Mouse (Mus musculus) retina, embryonic 14.5 days (tissue): ENCODE measurements around the gene Jmjd1c.
A peak's percentile ranks its signal among the peaks of the same experiment; 100 is the strongest.

Experiments
- DNase-seq: peaks from one replicate; pipeline ENCODE4 v3.0.0-alpha.2; 2015; ENCODE audit warnings: low spot score

Jmjd1c gene

DNA sequence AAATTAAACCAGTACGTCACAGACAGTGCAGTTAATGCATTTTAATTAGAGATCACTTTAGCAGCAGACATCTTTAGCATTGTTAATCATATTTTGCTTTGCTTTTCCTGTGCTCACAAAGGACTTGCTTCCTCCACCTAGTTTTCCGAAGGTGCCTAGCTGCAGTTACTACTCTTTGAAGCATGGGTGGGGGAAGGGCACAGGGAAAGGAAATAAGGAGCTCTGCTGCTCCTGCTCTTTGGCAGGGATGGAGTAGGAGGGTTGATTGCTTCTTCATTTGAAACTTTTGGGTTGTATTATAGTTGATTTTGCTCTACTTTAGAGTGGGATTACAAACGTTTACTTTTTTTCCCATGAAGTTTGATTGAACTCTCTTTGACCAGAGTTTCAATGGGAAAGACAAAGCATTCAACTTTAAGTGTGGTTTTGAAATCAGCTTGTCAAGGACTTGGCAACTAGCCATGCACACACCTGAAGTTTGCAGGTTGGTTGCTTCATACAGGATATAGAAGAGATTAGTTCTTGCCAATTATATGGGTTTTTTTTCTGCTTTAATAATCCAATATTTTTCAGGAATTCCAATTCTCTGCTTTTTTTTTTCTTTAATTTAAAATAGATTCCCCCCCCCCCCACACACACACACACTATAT lies 97.2 kb downstream of the Jmjd1c start:
- no peak for DNase-seq

DNA sequence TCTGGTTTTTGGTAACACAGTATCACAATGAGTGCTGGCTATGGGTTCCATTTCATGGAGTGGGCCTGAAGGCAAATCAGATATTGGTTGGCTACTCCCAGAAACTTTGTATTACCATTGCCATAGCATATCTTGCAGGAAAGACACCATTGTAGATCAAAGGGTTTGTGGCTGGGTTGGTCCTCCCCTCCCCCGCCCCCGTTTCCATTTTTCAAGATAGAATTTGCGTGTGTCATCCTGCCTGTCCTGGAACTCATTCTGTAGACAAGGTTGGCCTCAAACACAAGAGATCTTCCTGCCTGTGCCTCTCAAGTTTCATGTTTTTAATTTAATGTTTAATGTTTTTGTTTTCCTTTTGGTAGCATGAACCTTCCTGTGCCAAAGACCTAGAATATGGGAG lies 98.1 kb downstream of the Jmjd1c start:
- no peak for DNase-seq

DNA sequence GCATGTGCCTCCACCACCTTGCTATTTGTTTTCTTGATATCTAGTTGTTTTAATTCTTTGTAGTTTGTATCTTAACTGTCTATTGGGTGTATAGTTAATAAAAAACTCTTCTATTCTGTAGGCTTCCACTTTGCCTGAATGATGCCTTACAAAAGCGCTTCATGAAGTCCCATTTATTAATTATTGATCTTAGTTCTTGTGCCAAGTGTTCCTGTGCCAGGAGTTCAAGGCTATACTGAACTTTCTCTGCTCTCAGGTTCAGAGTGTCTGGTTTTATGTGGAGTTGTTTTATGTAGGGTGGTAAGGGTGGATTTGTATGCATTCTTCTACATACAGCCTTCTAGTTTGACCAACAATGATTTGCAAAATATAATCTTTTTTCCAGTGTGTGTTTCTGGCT lies 99.7 kb downstream of the Jmjd1c start:
- no peak for DNase-seq

DNA sequence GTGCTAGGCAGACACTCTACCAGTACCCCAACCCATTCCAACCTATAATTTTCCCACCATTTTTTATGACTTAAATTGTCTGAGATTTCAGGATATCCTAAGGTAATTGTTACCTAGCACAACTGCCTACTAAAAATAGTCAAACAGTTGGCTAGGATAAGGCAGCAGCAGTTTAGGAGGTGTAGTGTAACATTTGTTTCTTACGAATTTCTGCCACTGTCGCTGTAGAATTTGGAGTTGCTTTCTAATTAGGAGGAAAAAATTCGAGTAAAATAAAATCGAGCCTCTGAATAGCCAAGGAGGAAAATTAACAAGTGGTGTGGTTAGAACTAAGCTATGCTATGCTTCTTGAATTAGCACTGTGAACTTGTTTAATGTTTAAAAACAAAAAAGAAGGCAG lies 101.3 kb downstream of the Jmjd1c start:
- DNase-seq: no peak

DNA sequence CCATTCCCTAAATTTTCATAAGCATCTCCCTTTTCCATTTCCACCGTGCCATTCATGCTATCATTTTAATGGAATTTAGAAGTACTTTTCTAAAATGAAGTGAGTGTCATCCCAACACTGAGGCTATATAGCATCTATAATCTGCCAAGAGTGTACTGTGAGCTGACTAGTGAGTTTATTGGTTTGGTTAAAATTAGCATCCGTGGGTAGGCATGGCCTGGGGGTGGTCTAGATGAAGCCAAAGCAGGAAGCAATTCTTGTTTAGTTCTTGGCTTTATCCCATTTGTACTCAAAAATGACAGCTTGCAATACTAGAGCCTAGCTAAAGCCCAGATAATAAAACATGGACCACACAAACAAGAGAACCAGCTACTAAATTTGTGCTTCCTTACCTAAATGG lies 101.9 kb downstream of the Jmjd1c start:
- no peak for DNase-seq

DNA sequence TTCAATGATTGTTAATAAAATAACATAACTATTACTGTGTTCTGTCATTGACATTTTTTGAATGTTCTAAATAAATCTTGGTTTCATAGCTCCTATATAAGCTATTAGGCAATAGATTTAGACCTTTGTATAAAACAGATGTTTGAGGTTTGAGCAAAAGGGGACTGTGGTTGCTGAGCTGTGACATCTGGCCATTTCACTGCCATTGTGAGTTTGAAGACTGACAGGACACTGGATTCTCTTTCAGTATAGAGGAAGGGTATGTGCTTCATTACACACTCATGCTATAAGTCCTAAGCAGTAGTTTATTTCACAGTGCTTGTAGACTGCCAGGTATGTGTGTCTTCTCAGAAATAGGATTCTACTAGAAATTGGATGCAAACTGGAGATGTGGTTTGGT lies 105.8 kb downstream of the Jmjd1c start:
- no peak for DNase-seq

DNA sequence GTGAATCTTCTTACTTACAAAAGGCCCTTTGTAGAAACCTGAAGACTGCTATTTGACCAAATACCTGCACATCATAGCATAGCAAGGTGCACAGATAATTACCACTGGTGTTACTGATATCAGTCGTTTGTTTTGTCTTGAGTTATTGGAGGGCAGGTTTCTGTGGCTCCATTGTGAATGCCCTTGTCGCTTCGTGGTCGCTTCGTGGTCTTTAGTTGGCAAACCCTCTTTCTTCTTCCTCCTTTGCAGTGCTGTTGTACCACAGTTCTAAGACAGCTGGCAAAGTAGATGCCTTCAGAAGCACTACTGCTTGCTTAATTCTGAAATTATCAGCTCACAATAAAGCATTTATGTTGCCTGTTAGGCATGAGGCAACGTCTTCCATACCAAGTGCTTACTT lies 106.5 kb downstream of the Jmjd1c start:
- DNase-seq: no peak

DNA sequence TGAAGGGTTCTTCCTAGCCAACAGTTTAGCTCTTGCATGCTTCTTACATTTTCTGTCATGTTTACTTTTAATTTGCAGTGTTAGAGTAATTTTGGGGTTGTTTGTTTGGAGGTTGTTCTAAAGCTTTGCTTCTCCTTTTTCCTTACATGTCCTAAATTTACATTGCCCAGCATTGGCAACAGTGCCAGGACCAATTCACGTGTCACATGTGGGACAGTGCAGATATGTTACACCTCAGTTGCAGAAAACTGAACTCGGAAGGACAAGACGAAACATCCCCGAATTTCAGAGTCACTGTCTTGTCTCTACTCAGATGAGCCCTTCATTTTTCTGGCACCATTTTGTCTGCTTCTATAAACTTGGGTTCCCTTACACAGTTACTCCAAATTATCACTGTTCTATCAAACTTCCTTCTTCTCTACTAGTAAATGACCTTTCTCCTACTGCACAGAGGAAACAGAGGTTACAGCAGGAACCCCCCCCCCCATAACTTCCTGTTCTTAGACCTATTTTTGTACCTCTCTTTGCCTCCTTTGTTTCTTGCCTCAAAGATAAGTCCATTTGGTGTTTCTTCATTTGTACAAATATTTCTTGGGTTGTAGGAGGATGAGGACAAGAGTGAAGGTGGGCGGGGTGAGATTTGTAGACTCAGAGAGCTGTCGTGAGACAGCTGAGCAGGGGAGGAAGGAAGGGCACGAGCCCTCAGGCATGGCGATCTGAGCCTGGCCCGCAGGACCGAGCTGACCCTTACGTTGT lies 108.9 kb downstream of the Jmjd1c start:
- no peak for DNase-seq

DNA sequence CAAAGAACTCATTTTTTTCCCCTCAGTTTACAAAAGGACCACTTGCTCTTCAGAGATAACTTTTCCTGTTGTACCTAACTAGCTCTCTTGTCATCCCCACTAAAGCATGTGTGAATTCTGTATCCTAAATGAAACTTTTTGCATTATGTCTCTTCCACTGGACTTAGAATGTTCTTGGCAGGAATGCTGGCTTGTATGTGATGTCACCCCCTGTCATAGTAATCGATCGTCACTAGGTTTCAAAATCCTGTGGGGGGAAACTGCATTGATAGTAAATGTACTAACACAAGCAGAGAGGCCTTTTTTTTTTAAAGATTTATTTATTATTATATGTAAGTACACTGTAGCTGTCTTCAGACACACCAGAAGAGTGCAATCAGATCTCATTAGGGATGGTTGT lies 112.0 kb downstream of the Jmjd1c start:
- DNase-seq: no peak

DNA sequence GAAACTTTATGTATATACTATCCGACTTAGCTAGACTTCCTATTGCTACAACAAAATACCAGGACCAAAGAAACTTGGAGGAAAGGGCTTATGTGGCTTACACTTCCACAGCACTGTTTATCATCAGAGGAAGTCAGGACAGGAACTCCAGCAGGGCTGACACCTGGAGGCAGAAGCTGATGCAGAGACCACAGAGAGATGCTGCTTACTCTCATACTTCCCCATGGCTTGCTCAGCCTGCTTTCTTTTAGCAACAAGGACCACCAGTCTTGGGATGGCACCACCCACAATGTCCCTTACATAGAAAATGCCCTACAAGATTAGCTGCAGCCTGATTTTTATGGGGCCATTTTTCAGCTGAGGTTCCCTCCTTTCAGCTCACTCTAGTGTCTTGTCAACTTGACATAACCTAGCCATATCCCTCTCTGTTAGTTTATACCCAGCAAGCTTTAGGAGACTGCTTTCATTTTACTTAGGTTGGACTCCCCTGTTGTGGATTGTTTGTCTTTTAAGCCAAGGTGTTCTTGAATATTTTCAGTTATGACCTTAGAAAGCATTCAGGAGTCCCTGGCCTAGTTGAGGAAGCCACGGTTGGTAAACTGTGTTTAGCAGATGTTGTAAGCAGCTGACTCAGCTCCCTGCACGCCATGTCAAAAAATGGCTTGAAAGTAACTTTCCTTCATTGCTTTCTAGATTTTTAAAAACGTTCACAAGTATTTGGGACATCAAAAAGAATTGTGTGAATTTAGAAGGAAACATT lies 114.2 kb downstream of the Jmjd1c start:
- DNase-seq: no peak

DNA sequence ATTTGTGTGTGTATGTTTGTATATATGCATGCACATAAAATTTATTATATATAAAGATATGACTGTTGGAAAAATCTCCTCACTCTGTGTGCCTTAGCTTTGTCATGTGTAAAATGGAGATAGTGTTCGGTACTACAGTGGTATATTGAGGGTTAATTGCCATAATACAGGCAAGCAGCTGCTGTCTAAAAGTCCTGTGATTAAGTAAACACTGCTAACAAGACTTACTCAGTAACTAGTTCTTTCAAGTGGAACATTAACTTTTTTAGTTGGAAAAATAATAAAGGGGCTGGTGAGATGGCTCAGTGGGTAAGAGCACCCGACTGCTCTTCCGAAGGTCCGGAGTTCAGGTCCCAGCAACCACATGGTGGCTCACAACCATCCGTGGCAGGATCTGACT lies 116.1 kb downstream of the Jmjd1c start:
- DNase-seq: no peak

DNA sequence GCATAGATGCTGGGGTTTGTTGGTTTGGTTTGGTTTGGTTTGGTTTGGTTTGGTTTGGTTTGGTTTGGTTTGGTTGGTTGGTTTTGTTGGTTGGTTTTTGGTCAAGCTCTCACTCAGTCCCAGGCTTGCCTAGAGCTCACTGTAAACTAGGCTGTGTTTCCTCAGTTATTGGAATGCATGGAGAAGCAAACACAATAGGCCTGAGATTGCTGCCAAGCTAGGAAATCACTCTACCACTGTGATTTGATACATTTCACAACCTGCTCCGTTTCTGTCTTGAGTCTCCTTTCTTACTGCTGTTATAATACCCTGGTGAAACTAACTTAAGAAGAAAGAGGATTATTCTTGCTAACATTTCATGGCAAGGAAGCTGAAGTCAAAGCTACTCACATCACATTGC lies 117.8 kb downstream of the Jmjd1c start:
- DNase-seq: peak; percentile 8

DNA sequence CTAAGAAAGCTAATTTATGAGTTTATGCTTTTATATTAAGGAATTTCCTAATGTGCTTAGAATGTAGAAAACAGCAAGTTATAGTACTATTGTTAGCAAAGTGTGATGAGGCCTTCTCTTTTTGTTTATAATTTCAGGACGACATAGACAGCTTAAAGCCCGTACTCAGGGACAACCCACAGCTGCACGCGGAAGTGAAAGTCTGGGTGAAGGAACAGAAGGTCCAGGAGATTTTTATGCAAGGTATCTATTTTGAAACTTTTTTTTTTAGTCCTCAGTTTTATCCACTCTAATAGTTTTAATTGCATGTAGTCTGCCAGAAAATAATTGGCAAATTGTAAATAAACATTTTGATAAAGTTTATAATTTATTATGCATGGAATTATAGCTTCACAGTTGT lies 119.2 kb downstream of the Jmjd1c start:
- no peak for DNase-seq

DNA sequence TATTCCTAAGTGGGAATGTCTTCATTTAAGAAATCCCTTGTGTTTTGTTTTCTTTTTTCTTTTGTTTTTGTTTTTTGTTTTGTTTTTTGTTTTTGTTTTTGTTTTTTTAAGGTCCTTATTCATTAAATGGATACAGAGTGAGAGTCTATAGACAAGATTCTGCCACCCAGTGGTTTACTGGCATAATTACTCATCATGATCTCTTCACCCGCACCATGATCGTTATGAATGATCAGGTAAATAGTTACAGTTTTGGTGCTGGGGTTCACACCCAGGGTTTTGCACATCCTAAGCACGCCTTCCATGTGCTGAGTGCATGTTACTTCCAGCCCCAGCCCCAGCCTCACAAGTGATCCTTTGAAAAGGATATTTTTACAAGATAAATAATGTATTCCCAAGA lies 120.9 kb downstream of the Jmjd1c start:
- DNase-seq: peak; percentile 29

DNA sequence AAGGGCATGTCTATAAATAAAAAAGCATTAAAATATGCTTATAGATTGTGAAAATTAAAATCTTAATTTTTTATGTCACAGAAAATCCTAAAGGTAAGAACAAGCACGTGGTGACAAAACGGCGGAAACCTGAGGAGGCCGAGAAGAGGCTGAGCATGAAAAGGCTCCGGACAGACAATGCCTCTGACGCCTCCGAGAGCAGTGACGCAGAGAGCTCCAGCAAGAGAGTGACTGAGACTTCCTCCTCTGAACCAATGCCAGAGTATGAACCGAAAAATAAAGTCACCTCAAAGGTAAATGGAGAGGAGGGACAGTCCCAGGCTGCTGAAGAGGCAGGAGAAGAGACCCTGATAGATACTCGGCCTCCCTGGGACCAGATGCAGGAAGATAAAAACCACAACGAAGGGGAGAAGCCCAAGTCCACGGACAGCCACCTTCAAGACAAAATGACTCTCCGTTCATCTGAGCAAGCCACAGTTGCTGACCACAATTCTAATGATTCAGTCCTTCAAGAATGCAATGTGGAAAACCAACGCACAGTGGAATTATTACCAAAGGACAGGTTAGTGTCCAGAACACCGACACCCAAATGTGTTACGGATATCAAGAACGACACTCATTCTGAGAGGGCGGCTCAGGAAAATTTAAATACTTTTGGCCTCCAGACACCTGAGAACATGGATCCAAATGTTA lies 123.1 kb downstream of the Jmjd1c start:
- no peak for DNase-seq

DNA sequence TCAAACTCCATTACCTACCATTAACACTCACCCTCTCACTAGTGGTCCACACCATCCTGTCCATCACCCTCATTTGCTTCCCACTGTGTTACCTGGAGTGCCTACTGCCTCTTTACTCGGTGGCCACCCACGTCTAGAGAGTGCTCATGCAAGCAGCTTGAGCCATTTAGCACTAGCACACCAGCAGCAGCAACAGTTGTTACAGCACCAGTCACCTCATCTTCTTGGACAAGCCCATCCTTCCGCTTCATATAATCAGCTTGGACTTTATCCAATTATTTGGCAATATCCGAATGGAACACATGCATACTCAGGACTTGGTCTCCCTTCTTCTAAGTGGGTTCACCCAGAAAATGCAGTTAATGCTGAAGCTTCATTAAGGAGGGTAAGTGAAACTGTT lies 124.3 kb downstream of the Jmjd1c start:
- DNase-seq: no peak

DNA sequence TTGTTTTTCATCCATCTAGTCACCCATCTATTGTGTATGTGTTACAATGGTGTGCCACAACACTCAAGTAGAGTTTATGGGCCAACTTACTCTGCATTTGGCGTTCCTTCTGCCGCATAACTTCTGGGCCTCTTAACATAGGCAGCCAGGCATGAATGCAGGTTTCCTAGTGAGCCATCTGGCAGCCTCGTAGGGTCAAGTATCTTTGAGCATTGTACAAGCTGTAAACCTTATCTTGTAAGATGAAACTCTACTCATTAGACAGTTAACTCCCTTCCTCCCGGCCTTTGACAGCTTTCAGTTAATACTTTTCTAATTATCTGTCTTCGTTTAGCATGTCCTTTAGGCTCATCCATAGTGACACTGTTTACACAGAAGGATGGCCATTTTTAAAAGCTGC lies 125.4 kb downstream of the Jmjd1c start:
- DNase-seq: peak; percentile 34

DNA sequence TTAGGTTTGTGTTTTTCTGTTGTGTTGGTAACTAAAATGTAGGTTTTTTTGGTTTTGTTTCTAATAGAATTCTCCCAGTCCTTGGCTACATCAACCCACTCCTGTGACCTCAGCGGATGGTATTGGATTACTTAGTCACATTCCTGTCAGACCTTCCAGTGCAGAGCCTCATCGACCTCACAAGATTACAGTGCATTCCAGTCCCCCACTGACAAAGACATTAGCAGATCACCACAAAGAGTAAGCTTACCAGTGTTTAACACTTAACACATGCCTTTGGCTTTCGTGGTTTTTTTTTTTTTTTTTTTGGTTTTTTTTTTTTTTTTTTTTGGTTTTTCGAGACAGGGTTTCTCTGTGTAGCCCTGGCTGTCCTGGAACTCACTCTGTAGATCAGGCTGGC lies 128.0 kb downstream of the Jmjd1c start:
- no peak for DNase-seq

DNA sequence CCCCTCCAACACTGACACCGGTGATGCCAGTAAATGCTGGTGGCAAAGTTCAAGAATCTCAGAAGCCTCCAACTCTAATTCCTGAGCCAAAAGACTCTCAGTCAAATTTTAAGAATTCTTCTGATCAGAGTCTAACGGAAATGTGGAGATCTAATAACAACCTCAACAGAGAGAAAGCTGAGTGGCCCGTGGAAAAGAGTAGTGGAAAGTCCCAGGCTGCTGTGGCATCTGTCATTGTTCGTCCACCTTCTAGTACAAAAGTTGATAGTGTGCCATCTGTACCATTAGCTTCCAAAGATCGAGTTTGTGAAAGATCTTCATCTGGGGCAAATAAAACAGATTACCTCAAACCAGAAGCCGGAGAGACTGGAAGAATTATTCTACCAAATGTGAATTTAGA lies 129.6 kb downstream of the Jmjd1c start:
- no peak for DNase-seq

DNA sequence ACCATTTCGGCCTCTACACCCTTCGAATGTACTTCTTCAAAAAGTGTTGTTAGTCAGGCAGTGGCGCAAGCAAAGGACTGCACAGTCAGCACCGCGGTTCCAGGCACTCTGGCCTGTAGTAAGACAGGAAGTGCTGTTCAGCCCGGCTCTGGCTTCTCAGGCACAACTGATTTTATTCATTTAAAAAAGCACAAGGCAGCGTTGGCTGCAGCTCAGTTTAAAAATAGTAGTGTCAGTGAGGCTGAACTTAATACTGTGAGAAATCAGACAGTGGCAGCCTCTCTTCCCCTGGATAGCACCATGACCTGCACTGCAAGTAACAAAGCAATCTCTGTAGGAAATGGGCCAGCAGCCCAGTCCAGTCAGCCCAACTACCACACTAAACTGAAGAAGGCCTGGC lies 130.2 kb downstream of the Jmjd1c start:
- DNase-seq: no peak

DNA sequence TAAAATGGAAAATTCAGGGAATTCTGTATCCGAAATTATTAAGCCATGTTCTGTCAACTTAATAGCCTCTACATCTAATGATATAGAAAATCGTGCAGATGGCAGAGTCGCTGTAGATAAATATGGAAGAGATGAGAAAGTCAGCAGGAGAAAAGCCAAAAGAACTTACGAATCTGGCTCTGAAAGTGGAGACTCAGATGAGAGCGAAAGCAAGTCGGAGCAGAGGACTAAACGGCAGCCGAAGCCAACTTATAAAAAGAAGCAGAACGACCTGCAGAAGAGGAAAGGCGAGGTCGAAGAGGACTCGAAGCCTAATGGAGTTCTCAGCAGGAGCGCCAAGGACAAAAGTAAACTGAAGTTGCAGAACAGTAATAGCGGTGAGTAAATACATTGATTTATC lies 130.6 kb downstream of the Jmjd1c start:
- DNase-seq: no peak

DNA sequence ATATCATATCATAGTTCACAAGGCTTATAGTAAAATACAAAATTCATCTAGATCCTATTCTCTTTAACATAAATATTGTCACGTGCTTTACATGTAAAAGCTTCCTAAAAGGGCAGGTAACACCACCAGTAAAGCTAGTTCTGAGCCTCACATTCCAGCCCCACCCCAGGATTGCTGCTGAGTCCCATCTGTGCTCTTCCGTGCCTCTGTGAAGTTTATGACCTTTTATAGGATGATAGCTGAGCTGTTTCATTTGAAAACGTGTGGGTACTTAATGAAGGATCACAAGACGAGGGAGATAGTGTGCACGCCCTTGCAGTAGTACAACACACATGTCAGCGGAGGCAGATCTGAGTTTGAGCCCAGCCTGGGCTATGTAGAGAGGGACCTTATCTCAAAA lies 134.5 kb downstream of the Jmjd1c start:
- no peak for DNase-seq

DNA sequence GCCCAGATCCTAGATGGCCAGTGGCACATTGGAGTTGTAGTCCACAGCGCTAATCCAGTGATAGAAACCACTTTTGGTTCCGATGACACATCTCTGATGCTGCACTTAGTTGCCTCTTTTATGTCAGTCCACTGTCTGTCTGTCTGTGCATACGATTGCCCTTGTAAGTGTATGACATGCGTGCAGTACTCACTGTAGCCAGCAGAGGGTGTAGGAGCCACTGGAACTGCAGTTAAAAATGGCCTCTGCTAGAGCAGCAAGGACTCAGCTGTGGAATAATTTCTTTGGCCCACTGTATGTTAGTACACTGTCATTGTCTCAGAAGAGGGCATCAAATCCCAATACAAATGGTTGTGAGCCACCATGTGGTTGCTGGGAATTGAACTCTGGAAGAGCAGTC lies 151.2 kb downstream of the Jmjd1c start:
- DNase-seq: peak; percentile 63
